Mouse (Mus musculus) liver, adult 2 months (tissue): Measurements from ENCODE around the gene Hfe. TPM values are rescaled to one million over a fixed set of nuclear protein-coding genes. Genes with fewer than 3 reads are reported as not detected.
A peak's percentile ranks its signal among the peaks of the same experiment; 100 is the strongest.

Experiments used
- DNase-seq: peaks from one replicate; pipeline ENCODE4 v3.0.0-alpha.2; 2011; ENCODE audit warnings: low read depth, low spot score; ENCODE audit errors: extremely low read depth
- H3K27ac ChIP-seq: fragments of 200-500 bp; replicated peaks from 2 replicates; pipeline ENCODE4 v1.5.1; 2012; ENCODE audit warnings: low read depth, mild to moderate bottlenecking, control low read depth, inconsistent platforms, low read length; ENCODE audit not compliant: insufficient read depth
- H3K27me3 ChIP-seq: fragments of 200-500 bp; 2 replicates; pipeline ENCODE4 v1.6.1; 2012; ENCODE audit warnings: mild to moderate bottlenecking, moderate library complexity, low read length, inconsistent platforms; ENCODE audit not compliant: control insufficient read depth, insufficient read depth
- H3K36me3 ChIP-seq: fragments of 200-500 bp; 2 replicates; pipeline ENCODE4 v1.6.1; 2012; ENCODE audit warnings: low read length, inconsistent platforms; ENCODE audit not compliant: control insufficient read depth, insufficient read depth
- H3K4me1 ChIP-seq: fragments of 200-500 bp; 2 replicates; pipeline ENCODE4 v1.6.1; 2011; ENCODE audit warnings: low read length; ENCODE audit not compliant: control insufficient read depth, insufficient read depth
- H3K4me3 ChIP-seq: fragments of 200-500 bp; 2 replicates; pipeline ENCODE4 v1.5.1; 2011; ENCODE audit warnings: low read depth, mild to moderate bottlenecking, control low read depth, low read length, moderate library complexity; ENCODE audit not compliant: insufficient read depth
- H3K79me2 ChIP-seq: fragments of 200-500 bp; 2 replicates; pipeline ENCODE4 v1.6.1; 2012; ENCODE audit warnings: inconsistent platforms, mild to moderate bottlenecking, low read length, moderate library complexity; ENCODE audit not compliant: control insufficient read depth, insufficient read depth
- H3K9ac ChIP-seq: fragments of 200-500 bp; 2 replicates; pipeline ENCODE4 v1.6.1; 2012; ENCODE audit warnings: low read depth, mild to moderate bottlenecking, control low read depth, inconsistent platforms, low read length
- CTCF ChIP-seq: fragments of 200-500 bp; IDR thresholded peaks from 2 replicates; pipeline ENCODE4 v1.5.1; 2011; ENCODE audit warnings: low read depth, low read length, control low read depth
- POLR2A ChIP-seq: fragments of 200-500 bp; IDR thresholded peaks from 2 replicates; pipeline ENCODE4 v1.6.1; 2011; ENCODE audit warnings: low read length, control low read depth; ENCODE audit not compliant: insufficient read depth; ENCODE audit errors: extremely low read depth
- WGBS: fragments of 180-500 bp; shearing (Covaris S2); methylation state at CpG from one replicate; pipeline ENCODE4 v1.1.7; 2018; 5-methylcytosine and 5-hydroxymethylcytosine counted together
- polyA plus RNA-seq: library from polyadenylated mRNA; depleted of rRNA; stranded (reverse); fragments of >200 nt; gene quantifications from 2 replicates; pipeline ENCODE4 v1.2.3, GENCODE M21; 2012
- total RNA-seq: library from RNA; depleted of rRNA; stranded (reverse); fragments of >200 nt; gene quantifications from 2 replicates; pipeline ENCODE4 v1.2.3, GENCODE M21; 2014

The Hfe gene
- total and polyA plus RNA-seq, 2 experiments = 30.4 to 40.9 TPM

GRCm38 (mm10) chr13:23737091-23737490, 26.4 kb upstream of the Hfe start:
- Histone ChIP-seq H3K9ac (no peak overlapping the region), H3K27me3 (no peaks in the 10 kb centered on the region), H3K4me3 (no peak overlapping the region), H3K4me1 (peaks cover 8% of the 10 kb centered on the region), H3K79me2 (no peaks in the 10 kb centered on the region), H3K27ac (no peak overlapping the region), H3K36me3 (no peaks in the 10 kb centered on the region)
- TF ChIP-seq CTCF (no peak), POLR2A (no peak)
- WGBS = 71% methylated on average over 5 of the region's 5 CpGs
- peak; percentile 50 for DNase-seq

- 15% methylated on average over 8 of the region's 8 CpGs for WGBS
- peak; percentile 75 for DNase-seq
Measured at GRCm38 (mm10) chr13:23732156-23732804, 21.6 kb upstream of the Hfe start.

GRCm38 (mm10) chr13:23730479-23730878, 19.8 kb upstream of the Hfe start:
- peak overlapping the region; percentile 17; the same call in 1 of the 2 replicates for H3K9ac ChIP-seq
- no peaks in the 10 kb centered on the region for H3K36me3 ChIP-seq
- TF ChIP-seq POLR2A (peak; percentile 69), CTCF (no peak)
- peak; percentile 100 for DNase-seq
- H3K4me3 ChIP-seq = peak overlapping the region; percentile 42
- peaks cover 20% of the 10 kb centered on the region for H3K4me1 ChIP-seq
- no peaks in the 10 kb centered on the region for H3K79me2 ChIP-seq
- WGBS = 11% methylated on average over 8 of the region's 8 CpGs
- H3K27ac ChIP-seq = peak overlapping the region; percentile 55
- no peaks in the 10 kb centered on the region for H3K27me3 ChIP-seq

More at GRCm38 (mm10) chr13:23732156-23732804, 21.6 kb upstream of the Hfe start:
- H3K27me3 ChIP-seq = no peaks in the 10 kb centered on the region
- H3K36me3 ChIP-seq = no peaks in the 10 kb centered on the region
- H3K79me2 ChIP-seq = no peaks in the 10 kb centered on the region
- H3K9ac ChIP-seq = peak overlapping the region; percentile 22
- TF ChIP-seq CTCF = peak; percentile 57
- TF ChIP-seq POLR2A = no peak
- peak overlapping the region; percentile 41 for H3K27ac ChIP-seq
- H3K4me1 ChIP-seq = peaks cover 22% of the 10 kb centered on the region
- no peak overlapping the region for H3K4me3 ChIP-seq

GRCm38 (mm10) chr13:23729706-23730105, 19.1 kb upstream of the Hfe start:
- DNase-seq = peak; percentile 76
- Histone ChIP-seq H3K27ac (peak overlapping the region; percentile 90), H3K4me1 (peaks cover 23% of the 10 kb centered on the region), H3K9ac (no peak overlapping the region), H3K36me3 (no peaks in the 10 kb centered on the region), H3K79me2 (no peaks in the 10 kb centered on the region), H3K27me3 (no peaks in the 10 kb centered on the region), H3K4me3 (no peak overlapping the region)
- TF ChIP-seq POLR2A (no peak), CTCF (no peak)
- WGBS = 53% methylated on average over 5 of the region's 5 CpGs

- WGBS = 23% methylated on average over 9 of the region's 9 CpGs
Measured at GRCm38 (mm10) chr13:23729192-23729525, 18.5 kb upstream of the Hfe start.

GRCm38 (mm10) chr13:23728472-23729191, 18.0 kb upstream of the Hfe start:
- no peaks in the 10 kb centered on the region for H3K79me2 ChIP-seq
- TF ChIP-seq CTCF (no peak), POLR2A (no peak)
- no peak for DNase-seq
- peak overlapping the region; percentile 90 for H3K27ac ChIP-seq
- no peaks in the 10 kb centered on the region for H3K27me3 ChIP-seq
- peaks cover 25% of the 10 kb centered on the region for H3K4me1 ChIP-seq
- no peak overlapping the region for H3K9ac ChIP-seq
- H3K36me3 ChIP-seq = no peaks in the 10 kb centered on the region
- no peak overlapping the region for H3K4me3 ChIP-seq
- WGBS = 64% methylated on average over 18 of the region's 18 CpGs

More at GRCm38 (mm10) chr13:23729192-23729525, 18.5 kb upstream of the Hfe start:
- Histone ChIP-seq H3K27me3 (no peaks in the 10 kb centered on the region), H3K4me1 (peaks cover 25% of the 10 kb centered on the region), H3K36me3 (no peaks in the 10 kb centered on the region), H3K27ac (peak overlapping the region; percentile 90), H3K9ac (no peak overlapping the region), H3K79me2 (no peaks in the 10 kb centered on the region), H3K4me3 (no peak overlapping the region)
- TF ChIP-seq CTCF = no peak
- TF ChIP-seq POLR2A = no peak
- peak; percentile 97 for DNase-seq
